Comparison of ENCODE assay signal across 8 mouse cellular contexts in the genomic region with DNA sequence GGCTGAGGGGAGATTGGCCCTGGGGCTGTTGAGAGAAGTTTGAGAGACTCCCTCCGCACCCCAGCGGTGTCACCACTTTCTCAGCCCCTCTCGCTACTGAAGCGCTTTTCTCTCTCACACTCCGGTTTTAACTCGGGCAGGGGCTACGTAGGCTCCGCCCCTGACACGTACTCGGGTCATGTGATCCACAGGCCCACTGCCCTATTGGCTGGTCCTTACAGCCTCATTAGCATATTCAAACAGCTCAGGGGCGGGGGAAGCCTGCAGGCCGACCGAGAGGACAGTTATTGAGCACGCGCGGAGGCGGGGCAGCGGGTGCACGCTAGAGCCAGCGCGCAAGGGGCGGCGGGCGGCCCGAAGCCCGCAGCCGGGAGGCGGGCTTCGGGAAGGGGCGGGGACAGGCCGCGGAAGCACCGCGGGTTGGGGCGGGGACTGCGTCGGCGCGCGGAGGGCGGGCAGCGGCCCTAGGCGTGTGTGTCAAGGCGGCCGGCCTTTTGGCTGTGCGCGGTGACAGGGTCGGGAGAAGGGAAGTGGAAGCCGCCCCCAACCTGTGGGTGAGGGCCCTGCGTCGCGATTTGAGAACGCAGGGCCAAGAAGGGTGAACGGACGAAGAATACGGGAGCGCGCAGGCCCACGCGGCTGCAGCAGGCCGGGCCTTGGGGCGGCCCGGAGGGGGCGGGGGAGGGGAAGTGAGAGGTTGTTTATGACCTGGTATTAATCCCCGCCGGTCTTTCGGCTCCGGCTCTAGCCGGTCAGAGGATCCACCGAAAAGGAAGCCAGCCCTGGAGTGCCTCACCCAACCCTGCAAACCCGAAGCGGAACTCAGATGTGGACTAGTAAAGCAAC. TPM values are rescaled to one million over a fixed set of nuclear protein-coding genes. Genes with fewer than 3 reads are reported as not detected.
DNase-seq lines count a peak whose midpoint lies in the region; ATAC-seq and TF ChIP-seq lines count a peak whose summit lies in the region.

A gene (minus strand): TSS at position 134 of the 846 bp plus-strand sequence.

- ATAC-seq in cerebellum, adult (ENCODE audit: insufficient number of reproducible peaks, low FRiP score, low TSS enrichment) = peak; percentile 91
- peak; percentile 96 for ATAC-seq in forebrain, embryonic 13.5 days
- ATAC-seq in liver, postnatal 0 days = peak; percentile 95
- peak; percentile 94 for ATAC-seq in neural tube, embryonic 14.5 days (ENCODE audit: low read depth)

- no peaks in the 10 kb centered on the region for H3K4me1 ChIP-seq in ES-Bruce4 (ENCODE audit: control insufficient read depth, insufficient read depth, low read length)
- peaks cover 20% of the 10 kb centered on the region for H3K4me1 ChIP-seq in forebrain, embryonic 13.5 days
- H3K4me1 ChIP-seq in liver, postnatal 0 days (ENCODE audit: insufficient read depth) = peaks cover 9% of the 10 kb centered on the region; the same call in 1 of the 2 replicates
- H3K4me1 ChIP-seq in neural tube, embryonic 14.5 days (ENCODE audit: control insufficient read depth, insufficient read depth, low read length) = peaks cover 10% of the 10 kb centered on the region

- H3K36me3 ChIP-seq in ES-Bruce4 (ENCODE audit: control insufficient read depth, insufficient read depth, low read length, poor library complexity, severe bottlenecking) = peaks cover 13% of the 10 kb centered on the region
- H3K36me3 ChIP-seq in forebrain, embryonic 13.5 days (ENCODE audit: poor library complexity, severe bottlenecking) = 0 out of 2 replicates have a peak, but pooled peaks cover 4% of the 10 kb centered on the region
- peaks cover 7% of the 10 kb centered on the region for H3K36me3 ChIP-seq in liver, postnatal 0 days (replicated peaks; ENCODE audit: insufficient read depth, low read length)
- peaks cover 4% of the 10 kb centered on the region; the same call in 1 of the 2 replicates for H3K36me3 ChIP-seq in neural tube, embryonic 14.5 days (ENCODE audit: control insufficient read depth, insufficient read depth, low read length)

- peak; percentile 99 for DNase-seq in heart, postnatal 10 days
- DNase-seq in large intestine, adult 2 months (ENCODE audit: low read depth, low spot score) = peak; percentile 94
- peak; percentile 99 for DNase-seq in liver, postnatal 0 days
- peak; percentile 96 for DNase-seq in testis, postnatal 10 days (ENCODE audit: low spot score)

- TF ChIP-seq POLR2A in ES-Bruce4 (IDR thresholded peaks at IDR 0.05; ENCODE audit: insufficient read depth, low read length) = peak; percentile 100

- intact Hi-C loops in heart, postnatal 10 days (cut with DNase I) = loop anchor here (1.0 to 5.0 kb wide), 4 partner anchors 76 to 211 kb away; a partner anchor contains a TSS

- H3K4me2 ChIP-seq in forebrain, embryonic 13.5 days = peak within 1 kb of the TSS; percentile 87
- peak within 1 kb of the TSS; percentile 90 for H3K4me2 ChIP-seq in liver, postnatal 0 days (ENCODE audit: low read depth, low read length)
- H3K4me2 ChIP-seq in neural tube, embryonic 14.5 days (ENCODE audit: low read depth, low read length) = peak within 1 kb of the TSS; percentile 72

- H3K9me3 ChIP-seq in ES-Bruce4 (replicated peaks; ENCODE audit: control insufficient read depth, insufficient read depth, low read length, poor library complexity, severe bottlenecking) = no peaks in the 10 kb centered on the region
- H3K9me3 ChIP-seq in forebrain, embryonic 13.5 days (replicated peaks) = no peaks in the 10 kb centered on the region
- H3K9me3 ChIP-seq in liver, postnatal 0 days (ENCODE audit: low read length) = no peaks in the 10 kb centered on the region
- no peaks in the 10 kb centered on the region for H3K9me3 ChIP-seq in neural tube, embryonic 14.5 days (ENCODE audit: control insufficient read depth, low read length)

- H3K27ac ChIP-seq in ES-Bruce4 (ENCODE audit: insufficient read depth, low read length) = peak within 1 kb of the TSS; percentile 82
- peak within 1 kb of the TSS; percentile 98 for H3K27ac ChIP-seq in forebrain, embryonic 13.5 days
- peak within 1 kb of the TSS; percentile 100 for H3K27ac ChIP-seq in liver, postnatal 0 days (ENCODE audit: low read depth)
- peak within 1 kb of the TSS; percentile 97 for H3K27ac ChIP-seq in neural tube, embryonic 14.5 days (ENCODE audit: low read depth, low read length)

- no peaks in the 10 kb centered on the region for H3K27me3 ChIP-seq in ES-Bruce4 (ENCODE audit: control insufficient read depth, insufficient read depth, low read length, poor library complexity, severe bottlenecking)
- no peaks in the 10 kb centered on the region for H3K27me3 ChIP-seq in forebrain, embryonic 13.5 days
- no peaks in the 10 kb centered on the region for H3K27me3 ChIP-seq in liver, postnatal 0 days (ENCODE audit: insufficient read depth, low read length)
- peaks cover 3% of the 10 kb centered on the region; the same call in 1 of the 2 replicates for H3K27me3 ChIP-seq in neural tube, embryonic 14.5 days (ENCODE audit: control insufficient read depth, insufficient read depth, low read length)

- WGBS in forebrain, embryonic 13.5 days = under 1% methylated on average over 67 of the region's 72 CpGs
- under 1% methylated on average over 71 of the region's 72 CpGs for WGBS in large intestine, adult 2 months
- under 1% methylated on average over 59 of the region's 72 CpGs for WGBS in liver, postnatal 0 days (ENCODE audit: insufficient replicate concordance)
- WGBS in neural tube, embryonic 14.5 days = 0% methylated on average over 68 of the region's 72 CpGs

- H3K9ac ChIP-seq in ES-Bruce4 (ENCODE audit: low read depth, poor library complexity, severe bottlenecking) = peak within 1 kb of the TSS; percentile 98
- H3K9ac ChIP-seq in forebrain, embryonic 13.5 days = peak within 1 kb of the TSS; percentile 97
- peak within 1 kb of the TSS; percentile 99 for H3K9ac ChIP-seq in liver, postnatal 0 days (replicated peaks)
- H3K9ac ChIP-seq in neural tube, embryonic 14.5 days (replicated peaks; ENCODE audit: low read depth, low read length) = peak within 1 kb of the TSS; percentile 94

- peak within 1 kb of the TSS; percentile 97 for H3K4me3 ChIP-seq in ES-Bruce4 (ENCODE audit: low read depth, low read length)
- peak within 1 kb of the TSS; percentile 98 for H3K4me3 ChIP-seq in forebrain, embryonic 13.5 days
- H3K4me3 ChIP-seq in liver, postnatal 0 days (ENCODE audit: low read depth, low read length) = peak within 1 kb of the TSS; percentile 99
- peak within 1 kb of the TSS; percentile 79 for H3K4me3 ChIP-seq in neural tube, embryonic 14.5 days (ENCODE audit: low read depth, low read length)

- TF ChIP-seq EP300 in ES-Bruce4 (IDR thresholded peaks at IDR 0.05; ENCODE audit: insufficient read depth, low read depth, low read length) = 0 out of 2 replicates have a peak, but pooled peaks have one; percentile 44
- no peak; the same call in 1 of the 2 replicates for TF ChIP-seq EP300 in liver, postnatal 0 days (IDR thresholded peaks at IDR 0.05; ENCODE audit: low read depth)

- no peak for TF ChIP-seq CTCF in ES-Bruce4 (IDR thresholded peaks at IDR 0.05; ENCODE audit: low read depth, low read length)
- TF ChIP-seq CTCF in liver, postnatal 0 days (IDR thresholded peaks at IDR 0.05; ENCODE audit: low read depth) = no peak

RNA-seq across cellular contexts. Expression of the gene that starts here (rescaled TPM):
- polyA plus RNA-seq in ES-Bruce4 (2011; ENCODE audit: insufficient read depth, insufficient read length, low read depth, missing spikeins) = 46.3 and 48.4 TPM in 2 replicates
- polyA plus RNA-seq in forebrain, embryonic 13.5 days (2015; fragmentation: Nextera tagmentation; extraction: Ambion mirVana) = 17.9 and 19.4 TPM in 2 replicates
- 10 to 100 TPM; 14.3 to 22.4 TPM for total RNA-seq in heart, postnatal 10 days (2021)
- polyA plus RNA-seq in large intestine, adult 2 months (2012; rRNA removed) = 2.2 and 3.2 TPM in 2 replicates
- 6.7 and 8.2 TPM in 2 replicates for polyA plus RNA-seq in liver, postnatal 0 days (2015; fragmentation: Nextera tagmentation; extraction: Ambion mirVana)
- polyA plus RNA-seq in neural tube, embryonic 14.5 days (2014; fragmentation: Nextera tagmentation; extraction: Ambion mirVana) = 19.8 and 22.5 TPM in 2 replicates

Comparison
In these comparisons a context has a peak if more than half of its experiments do, and no peak if none do; other contexts are left out.
1. Peak in every context shown above with its lines: DNase-seq, ATAC-seq, H3K4me3 ChIP-seq and H3K27ac ChIP-seq.